Mouse (Mus musculus) CD4-positive naive resting alpha-beta T cell, adult 76 days (primary cell): ENCODE data around the gene Prr7. TPM values are rescaled to one million over a fixed set of nuclear protein-coding genes. Genes with fewer than 3 reads are reported as not detected.

ENCODE experiments used
- total RNA-seq: library from RNA; stranded (reverse); gene quantifications from one replicate; pipeline ENCODE4 v1.2.4, GENCODE M21; 2023

Prr7 gene
- total RNA-seq: 56.5 TPM

DNA sequence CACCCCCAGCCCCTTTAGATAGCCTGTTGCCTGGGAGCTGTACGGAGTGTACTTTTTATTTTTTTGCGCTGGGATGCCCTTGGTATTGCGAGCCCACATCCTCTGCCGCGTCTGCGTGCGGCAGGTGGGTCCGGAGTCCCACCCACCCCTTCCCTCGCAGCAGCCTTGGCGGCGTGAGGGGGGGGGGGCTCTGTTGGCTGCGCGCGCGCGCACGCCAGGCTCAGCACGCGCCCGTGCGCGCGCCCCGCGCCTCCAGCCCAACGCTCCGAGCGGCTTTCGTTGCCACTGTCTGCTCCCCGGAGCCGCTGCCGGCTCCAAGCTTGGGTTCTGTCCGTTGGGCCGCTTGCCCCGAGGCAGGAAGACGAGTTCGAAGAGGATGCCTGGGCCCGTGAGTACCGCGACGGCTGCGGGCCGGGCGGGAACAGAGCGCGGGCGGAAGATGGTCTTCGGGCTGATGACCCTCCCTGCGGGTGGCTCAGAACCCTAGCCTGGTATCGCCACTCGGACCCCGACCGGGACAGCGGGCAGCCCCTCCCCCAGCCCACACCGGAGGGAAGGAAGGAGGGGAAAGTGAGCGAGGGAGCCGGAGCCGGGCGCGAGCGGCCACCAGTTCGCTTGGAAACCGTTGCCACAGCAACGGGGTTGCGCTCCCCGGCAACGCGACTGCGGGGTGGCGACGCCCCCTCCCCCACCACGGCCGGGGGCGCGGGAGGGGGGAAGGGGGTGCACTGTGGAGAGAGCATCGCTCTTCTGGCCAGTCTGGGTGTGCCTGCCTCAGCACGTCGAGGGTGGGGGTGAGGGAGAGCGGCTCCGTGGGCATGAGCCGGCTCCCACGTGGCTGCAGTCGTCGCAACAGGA lies at the start of gene Prr7:
TSS of gene Prr7 (plus strand) at position 241 of the 858 bp plus-strand sequence.

DNA sequence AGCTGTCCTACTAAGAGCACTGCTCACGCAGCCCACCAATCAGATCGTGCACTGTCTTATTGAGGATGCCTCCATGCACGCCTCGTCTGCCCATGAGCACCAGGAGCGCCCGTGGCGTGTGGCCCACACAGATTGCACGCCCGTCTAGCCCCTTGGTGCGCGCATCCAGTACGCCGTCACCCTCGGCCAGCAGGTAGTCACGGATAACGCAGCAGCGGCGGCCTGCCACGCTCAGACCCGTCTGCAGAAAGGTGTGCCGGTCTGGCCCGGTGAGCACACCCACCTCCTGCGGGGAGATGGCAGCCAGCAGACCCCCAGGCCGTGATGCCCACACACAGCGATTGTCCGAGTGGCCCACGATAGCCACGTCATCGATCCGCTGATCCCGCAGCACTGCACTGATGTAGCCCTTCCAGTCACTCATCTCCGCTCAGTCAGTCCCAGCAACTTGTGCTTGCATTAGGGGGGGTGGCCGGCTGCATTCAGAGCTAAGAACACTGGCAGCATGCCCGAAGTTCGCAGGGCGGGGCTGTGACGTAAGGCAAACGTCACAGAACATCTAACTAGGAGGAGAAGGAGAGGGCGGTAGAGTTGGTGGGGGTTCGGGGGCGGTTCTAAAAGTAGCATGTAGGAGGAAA lies 49.2 kb upstream of the Prr7 start, which contains the start of gene Pfn3:
TSS of gene Pfn3 (minus strand) at position 490 of the 638 bp plus-strand sequence.

DNA sequence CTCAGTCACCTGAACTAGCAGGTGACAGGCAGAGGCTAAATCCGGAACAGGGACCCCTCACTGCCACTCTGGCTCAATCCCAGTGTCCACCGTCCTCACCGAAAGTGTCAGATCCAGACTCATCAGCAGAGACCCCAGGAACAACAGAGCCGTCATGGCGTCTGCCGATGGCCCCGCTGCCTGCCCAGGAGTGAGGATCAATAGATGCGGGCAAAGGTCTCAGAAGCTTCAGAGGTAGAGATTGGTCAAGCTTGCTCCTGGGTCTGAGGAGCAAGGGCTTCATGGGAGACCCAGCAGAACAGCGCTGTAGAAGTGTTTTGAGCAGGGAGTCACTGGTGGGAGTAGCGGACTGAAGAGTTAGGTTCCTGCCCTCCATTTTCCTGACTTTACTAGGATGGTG lies 37.5 kb upstream of the Prr7 start, which contains the start of gene F12:
TSS of gene F12 (minus strand) at position 181 of the 400 bp plus-strand sequence.

DNA sequence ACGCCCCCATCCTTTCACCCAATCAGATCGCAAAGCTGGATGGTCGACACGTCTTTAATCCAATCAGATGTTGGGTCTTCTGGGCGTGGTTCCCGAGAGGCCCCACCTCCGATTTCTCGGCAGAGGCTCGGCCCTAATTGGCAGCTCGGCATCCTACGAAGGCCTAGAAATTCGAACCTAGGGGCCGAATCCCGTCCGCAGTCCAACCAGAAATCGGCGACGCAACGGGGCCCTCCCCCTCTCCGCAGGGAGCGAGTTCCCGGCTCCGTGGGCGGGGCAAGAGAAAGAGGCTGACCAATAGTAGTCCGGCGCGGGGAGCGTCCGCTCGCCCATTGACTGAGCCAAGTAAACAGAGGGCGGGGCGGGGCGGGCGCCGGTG lies 19.1 kb upstream of the Prr7 start, which contains the start of gene Grk6:
TSS of gene Grk6 (plus strand) at position 136 of the 379 bp plus-strand sequence.

DNA sequence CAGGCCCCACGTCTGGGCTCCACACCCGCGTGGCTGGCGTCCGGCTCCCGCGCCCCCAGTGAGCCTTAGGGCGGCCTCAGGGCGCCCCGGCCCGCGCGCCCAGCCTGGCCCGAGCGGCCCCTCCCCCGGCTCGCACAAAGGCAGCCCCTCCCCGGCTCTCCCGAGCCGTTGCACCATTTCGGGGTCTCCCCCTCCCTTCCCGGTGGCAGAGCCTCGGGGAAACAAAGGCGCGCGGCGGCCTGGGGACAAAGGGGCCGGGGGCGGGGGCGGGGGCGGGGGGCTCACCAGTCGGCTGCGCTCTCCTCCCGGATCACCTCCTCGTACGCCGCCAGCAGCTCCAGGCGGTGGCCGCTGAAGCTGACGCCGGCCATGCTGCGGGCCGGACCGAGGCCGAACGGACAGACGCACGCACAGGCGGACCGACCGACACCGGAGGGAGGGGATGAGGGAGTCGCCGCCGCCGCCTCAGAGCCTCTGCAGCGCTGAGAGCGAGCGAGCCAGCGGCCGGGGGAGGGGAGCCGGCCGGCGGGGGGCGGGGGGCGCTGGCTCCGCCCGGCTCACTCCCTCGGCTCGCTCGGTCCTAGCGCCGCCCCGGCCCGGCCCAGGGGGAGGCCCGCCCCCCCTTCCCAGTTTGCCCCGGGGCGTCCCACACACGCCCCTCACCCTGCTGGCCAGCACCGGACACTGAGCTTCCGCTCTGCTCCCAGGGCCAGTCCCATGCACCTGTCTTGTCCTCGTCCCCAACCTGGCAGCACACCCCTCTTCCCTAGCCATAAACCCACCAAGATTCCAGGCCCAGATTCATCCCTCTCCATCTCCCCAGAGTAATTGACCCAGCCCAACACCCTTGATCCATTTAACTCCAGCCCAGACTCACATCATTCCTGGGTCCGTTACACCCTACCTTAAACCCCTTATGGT lies 23.8 kb downstream of the Prr7 start, which contains the start of gene Dbn1:
TSS of gene Dbn1 (minus strand) at position 534 of the 921 bp plus-strand sequence.

DNA sequence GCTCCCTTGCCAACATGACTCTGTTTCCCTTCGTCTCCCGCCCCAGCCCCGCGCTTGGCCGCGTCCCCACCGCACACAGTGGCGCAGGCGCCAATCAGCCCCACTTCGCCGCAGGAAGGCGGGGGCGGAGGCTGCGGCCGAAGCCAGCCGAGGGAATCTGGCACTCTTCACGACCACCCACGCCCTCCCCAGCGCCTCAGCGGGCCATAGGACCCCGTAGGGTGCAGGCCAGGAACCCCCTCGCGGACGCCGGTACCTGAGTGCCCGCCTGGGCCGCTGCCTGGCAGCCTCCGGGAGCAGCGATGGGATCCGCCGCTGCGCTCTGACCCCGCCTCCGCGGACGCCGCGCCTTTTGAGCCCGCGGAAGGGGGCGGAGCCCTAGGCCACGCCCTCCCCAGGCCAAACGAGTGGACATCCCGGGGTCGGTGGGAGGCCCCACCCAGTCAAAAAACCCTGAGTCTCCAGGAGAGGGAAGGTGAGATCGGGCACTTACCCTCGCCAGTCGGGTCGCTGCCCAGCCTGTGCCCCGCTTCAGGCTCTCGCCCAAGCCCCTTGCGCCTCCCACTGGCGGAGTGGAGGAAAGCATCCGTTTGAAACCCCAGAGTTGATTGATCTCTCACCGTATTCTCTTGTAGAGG lies 49.2 kb downstream of the Prr7 start, which contains the start of gene Pdlim7:
TSS of gene Pdlim7 (minus strand) at position 566 of the 638 bp plus-strand sequence.

Other genes with a start within 250 kb of the Prr7 start
- gene Prelid1, start 143.8 kb upstream of the Prr7 start, total RNA-seq: 144 TPM
- gene Rab24, start 142.3 kb upstream of the Prr7 start, total RNA-seq: 58.4 TPM
- 0.82 TPM for gene Mxd3, start 134.4 kb upstream of the Prr7 start, total RNA-seq
- gene Lman2, start 101.5 kb upstream of the Prr7 start, total RNA-seq: 104 TPM
- gene Rgs14, start 94.5 kb upstream of the Prr7 start, total RNA-seq: 84.0 TPM
- not detected for gene Slc34a1, start 66.1 kb upstream of the Prr7 start, total RNA-seq
- gene Pfn3, start 49.0 kb upstream of the Prr7 start, total RNA-seq: not detected
- gene F12, start 37.5 kb upstream of the Prr7 start, total RNA-seq: 1.1 TPM
- 405 TPM for gene Grk6, start 19.2 kb upstream of the Prr7 start, total RNA-seq
- gene Dbn1, start 23.8 kb downstream of the Prr7 start, total RNA-seq: 0.23 TPM
- 8.0 TPM for gene Pdlim7, start 49.4 kb downstream of the Prr7 start, total RNA-seq
- gene Dok3, start 65.0 kb downstream of the Prr7 start, total RNA-seq: 20.7 TPM
- 65.2 TPM for gene Ddx41, start 72.4 kb downstream of the Prr7 start, total RNA-seq
- 147 TPM for gene Fam193b, start 106.9 kb downstream of the Prr7 start, total RNA-seq
- 104 TPM for gene Tmed9, start 109.5 kb downstream of the Prr7 start, total RNA-seq
- gene B4galt7, start 135.6 kb downstream of the Prr7 start, total RNA-seq: 21.6 TPM
- 22.3 TPM for gene Caml, start 158.7 kb downstream of the Prr7 start, total RNA-seq
- gene Ddx46, start 170.8 kb downstream of the Prr7 start, total RNA-seq: 105 TPM
- gene B230219D22Rik, start 228.9 kb downstream of the Prr7 start, total RNA-seq: 31.4 TPM